Mouse (Mus musculus) E14TG2a.4 (cell line): ENCODE measurements at regions not wholly inside any gene's neighbourhood (a gene's known extent, or its start where the extent isn't known, plus 50 kb on each side); places are given as distances from the start of the nearest gene placed in this dataset.

Experiments used
- CTCF ChIP-seq: conservative IDR thresholded peaks from 2 replicates; pipeline ENCODE4 v1.5.1; 2014; ENCODE audit warnings: low read length
- POU5F1 ChIP-seq: IDR thresholded peaks from 2 replicates; pipeline ENCODE4 v1.6.1; 2014; ENCODE audit warnings: low read length, borderline replicate concordance

GRCm38 (mm10) chr13:10557559-10557958 is 196.9 kb upstream of the Chrm3 start:
- no peak for TF ChIP-seq CTCF
- TF ChIP-seq POU5F1, result no peak
